Mouse (Mus musculus): ENCODE data around the gene Tmem259.
A peak's percentile ranks its signal among the peaks of the same experiment; 100 is the strongest.

Tmem259 gene

DNA sequence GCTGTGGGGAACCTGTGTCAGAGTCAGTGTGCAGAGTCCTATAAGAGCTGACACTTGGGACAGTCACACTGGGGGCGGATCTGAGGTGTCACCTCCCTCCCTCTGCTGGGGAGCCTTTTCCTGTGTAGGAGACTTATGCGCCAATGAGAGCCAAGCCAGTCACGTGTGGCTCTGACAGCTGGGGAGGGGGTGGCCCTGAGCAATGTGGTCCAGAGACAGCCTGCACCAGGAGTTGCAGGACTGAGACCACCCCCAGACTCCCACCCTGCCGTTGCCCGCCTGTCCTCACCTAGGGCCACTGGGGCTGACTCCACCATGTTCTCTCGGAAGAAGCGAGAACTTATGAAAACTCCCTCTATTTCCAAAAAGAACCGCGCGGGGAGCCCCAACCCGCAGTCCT lies 32.4 kb upstream of the Tmem259 start, which contains the start of gene Arhgap45:
TSS of gene Arhgap45 (plus strand) at position 143 of the 400 bp plus-strand sequence.
- no peak for DNase-seq (ENCODE audit: low read depth, low spot score)

DNA sequence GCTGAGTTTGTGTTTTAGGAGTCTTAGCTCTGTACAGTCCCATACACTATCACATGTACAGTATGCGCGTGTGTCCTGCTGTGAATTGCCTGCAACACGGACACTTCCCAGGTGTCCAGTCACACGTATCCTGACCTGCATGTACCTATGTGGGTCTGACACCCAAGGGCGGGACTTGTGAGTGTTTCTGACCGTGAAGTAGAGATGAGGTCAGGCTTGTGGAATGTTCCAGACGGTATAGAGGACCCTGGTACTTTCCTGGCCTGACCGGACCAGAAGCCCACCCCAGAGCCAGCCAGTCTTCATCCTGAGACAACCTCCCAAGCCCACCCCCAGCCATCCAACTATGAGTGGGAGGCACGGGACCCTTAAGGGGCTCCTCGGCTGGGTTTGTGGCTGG lies 31.5 kb upstream of the Tmem259 start:
- no peak for DNase-seq (ENCODE audit: low read depth, low spot score)

DNA sequence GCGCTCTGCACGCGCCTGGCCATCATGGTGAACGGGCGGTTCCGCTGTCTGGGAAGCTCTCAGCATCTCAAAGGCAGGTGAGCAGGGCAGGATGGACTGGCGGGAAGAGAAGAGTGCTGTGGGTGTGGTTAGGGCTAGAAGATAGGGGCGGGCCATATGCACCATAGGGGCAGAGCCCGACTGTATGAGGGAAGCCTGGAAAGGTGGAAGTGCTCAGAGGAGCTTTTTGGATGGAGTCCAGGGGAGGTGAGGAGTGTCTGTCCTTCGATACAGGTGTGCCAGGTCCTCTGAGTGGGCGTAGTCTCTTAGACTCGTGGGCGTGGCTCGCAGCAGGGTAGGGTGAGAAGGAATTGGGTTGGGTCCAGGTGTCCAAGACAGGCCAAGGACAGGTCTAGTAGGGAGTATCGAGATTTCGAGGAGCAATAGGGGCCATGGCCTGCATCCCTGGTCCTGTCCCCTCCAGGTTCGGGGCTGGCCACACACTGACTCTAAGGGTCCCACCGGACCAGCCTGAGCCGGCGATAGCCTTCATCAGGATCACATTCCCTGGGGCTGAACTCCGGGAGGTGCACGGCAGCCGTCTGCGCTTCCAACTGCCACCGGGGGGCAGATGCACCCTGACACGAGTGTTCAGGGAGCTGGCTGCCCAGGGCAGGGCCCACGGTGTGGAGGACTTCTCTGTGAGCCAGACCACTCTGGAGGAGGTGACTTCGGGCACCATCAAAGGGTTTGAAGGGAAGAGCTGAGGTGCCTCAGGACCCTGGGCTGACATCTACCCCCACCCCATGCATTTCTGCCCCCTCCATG lies 30.6 kb upstream of the Tmem259 start:
- DNase-seq (ENCODE audit: low read depth, low spot score), result no peak

DNA sequence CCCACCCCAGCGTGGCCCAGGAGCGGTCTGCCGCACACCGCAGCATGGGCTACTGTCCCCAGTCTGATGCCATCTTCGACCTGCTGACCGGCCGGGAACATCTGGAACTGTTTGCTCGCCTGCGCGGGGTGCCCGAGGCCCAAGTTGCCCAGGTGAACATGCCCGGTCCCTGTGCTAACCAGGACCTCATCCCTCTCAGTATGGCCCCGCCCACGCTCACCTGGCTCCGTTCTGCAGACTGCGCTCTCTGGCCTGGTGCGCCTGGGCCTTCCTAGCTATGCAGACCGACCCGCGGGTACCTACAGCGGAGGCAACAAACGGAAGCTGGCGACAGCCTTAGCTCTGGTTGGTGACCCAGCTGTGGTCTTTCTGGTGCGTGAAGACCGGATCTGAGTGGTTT lies 29.5 kb upstream of the Tmem259 start:
- DNase-seq (ENCODE audit: low read depth, low spot score), result no peak

DNA sequence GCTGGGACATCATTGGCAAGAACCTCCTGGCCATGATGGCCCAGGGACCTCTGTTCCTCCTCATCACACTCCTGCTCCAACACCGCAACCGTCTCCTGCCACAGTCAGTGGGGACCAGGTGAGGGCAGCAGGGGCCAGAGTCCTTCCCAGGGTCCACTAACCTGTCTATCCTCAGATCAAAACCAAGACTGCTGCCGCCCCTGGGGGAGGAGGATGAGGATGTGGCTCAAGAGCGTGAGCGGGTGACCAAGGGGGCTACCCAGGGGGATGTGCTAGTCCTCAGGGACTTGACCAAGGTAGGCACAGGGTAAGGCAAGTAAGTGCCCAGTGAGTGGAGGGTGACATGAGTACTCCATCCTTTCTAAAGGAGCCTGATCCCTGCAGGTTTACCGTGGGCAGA lies 27.6 kb upstream of the Tmem259 start:
- no peak for DNase-seq (ENCODE audit: low read depth, low spot score)

DNA sequence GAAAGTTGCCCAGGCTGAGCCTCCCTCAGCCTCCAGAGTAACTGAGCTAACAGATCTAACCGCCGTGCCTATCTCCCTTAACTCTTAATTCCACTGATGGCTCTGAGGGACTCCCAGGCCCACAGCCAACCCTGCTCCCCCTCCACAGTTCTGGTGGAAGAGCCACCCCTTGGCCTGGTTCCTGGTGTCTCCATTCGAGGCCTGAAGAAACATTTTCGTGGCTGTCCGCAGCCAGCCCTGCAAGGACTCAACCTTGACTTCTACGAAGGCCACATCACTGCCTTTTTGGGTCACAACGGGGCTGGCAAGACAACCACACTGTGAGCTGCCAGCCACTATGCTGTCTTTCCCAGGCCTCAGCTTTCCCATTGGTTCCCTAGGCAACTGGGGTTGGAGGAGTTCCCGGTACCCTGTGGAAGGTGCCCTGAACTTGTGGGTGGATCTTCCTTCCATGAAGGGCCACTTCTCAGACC lies 20.1 kb upstream of the Tmem259 start:
- DNase-seq (ENCODE audit: low read depth, low spot score), result no peak

DNA sequence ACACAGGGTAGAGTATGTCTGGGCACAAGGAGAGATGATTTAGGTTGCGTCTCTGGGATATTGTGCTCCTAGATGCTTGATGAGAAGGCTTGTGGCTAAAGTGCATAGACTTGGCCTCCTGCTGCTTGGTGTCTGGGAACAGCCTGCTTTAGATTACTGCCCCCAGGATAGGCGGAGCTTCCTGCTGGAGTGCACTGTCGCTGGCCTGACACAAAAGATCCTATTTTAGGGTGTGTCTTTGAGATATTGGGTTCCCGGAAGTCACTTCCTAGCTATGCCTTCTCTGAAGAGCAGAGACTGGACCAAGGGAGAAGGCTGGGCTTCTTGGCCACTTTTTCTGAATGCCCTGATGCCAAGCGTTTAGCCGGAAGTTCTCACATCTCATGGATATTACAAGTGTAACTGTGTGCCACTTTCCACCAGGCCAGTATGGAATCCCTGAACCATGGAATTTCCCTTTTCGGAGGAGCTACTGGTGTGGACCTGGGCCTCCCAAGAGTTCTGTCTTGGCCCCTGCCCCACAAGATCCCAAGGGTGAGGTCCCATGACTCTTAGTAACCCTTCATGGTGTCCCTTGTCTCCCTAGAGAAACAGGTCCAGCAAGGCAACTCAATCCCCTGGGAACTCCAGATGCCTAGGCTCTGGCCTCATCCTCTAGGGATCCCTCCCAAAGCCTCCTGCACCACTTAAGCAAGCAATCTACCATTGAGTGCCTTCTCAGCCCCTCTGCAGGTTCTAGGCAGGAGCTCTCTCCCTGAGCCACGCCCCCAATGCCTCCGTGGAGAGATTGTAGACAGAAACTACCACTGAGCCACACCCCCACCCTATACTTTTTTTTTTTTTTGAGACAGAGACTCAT lies 19.5 kb upstream of the Tmem259 start:
- DNase-seq (ENCODE audit: low read depth, low spot score), result no peak

DNA sequence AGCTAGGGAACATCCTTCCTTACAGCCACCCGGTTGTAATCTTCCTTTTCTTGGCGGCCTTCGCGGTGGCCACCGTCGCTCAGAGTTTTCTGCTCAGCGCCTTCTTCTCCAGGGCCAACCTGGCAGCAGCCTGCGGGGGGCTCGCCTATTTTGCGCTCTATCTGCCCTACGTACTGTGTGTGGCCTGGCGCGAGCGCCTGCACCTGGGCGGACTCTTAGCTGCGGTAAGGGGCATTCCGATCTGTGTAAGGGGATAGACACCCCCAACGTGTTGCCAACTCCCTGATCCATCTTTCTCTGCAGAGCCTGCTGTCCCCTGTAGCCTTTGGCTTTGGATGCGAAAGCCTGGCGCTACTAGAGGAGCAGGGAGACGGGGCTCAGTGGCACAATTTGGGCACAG lies 18.7 kb upstream of the Tmem259 start:
- DNase-seq (ENCODE audit: low read depth, low spot score), result no peak

DNA sequence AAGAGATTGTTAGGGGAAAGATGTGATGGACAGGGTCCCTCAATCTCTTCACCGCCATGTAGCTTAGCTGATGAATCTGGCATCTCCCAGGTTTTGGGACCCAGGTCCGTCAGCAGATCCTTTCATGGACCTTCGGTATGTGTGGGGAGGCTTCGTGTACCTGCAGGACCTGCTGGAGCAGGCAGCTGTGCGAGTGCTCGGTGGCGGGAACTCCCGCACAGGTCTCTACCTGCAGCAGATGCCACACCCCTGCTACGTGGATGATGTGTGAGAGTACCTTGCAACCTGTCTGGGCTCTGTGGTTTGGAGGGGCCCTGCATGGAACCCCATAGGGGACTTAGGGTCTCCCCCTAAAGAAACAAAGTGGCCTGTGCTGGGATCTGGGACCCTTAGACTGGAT lies 17.8 kb upstream of the Tmem259 start:
- DNase-seq (ENCODE audit: low read depth, low spot score), result no peak

DNA sequence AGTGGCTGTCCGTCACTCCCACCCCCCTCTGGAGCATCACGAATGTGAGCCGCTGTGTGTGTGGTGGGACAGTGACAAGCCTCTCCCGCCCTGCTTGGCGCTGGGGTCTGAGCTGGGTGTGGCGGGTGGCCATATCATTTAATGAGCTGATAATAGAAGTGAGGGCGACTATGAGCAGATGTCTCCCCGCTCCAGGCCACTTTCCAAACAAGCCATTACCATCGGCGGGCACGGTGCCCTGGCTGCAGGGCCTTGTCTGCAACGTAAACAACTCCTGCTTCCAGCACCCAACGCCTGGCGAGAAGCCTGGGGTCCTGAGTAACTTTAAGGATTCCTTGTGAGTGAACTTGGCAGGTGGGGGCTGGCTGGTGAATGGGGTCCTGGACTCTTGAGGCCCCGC lies 13.7 kb upstream of the Tmem259 start:
- DNase-seq (ENCODE audit: low read depth, low spot score), result no peak

DNA sequence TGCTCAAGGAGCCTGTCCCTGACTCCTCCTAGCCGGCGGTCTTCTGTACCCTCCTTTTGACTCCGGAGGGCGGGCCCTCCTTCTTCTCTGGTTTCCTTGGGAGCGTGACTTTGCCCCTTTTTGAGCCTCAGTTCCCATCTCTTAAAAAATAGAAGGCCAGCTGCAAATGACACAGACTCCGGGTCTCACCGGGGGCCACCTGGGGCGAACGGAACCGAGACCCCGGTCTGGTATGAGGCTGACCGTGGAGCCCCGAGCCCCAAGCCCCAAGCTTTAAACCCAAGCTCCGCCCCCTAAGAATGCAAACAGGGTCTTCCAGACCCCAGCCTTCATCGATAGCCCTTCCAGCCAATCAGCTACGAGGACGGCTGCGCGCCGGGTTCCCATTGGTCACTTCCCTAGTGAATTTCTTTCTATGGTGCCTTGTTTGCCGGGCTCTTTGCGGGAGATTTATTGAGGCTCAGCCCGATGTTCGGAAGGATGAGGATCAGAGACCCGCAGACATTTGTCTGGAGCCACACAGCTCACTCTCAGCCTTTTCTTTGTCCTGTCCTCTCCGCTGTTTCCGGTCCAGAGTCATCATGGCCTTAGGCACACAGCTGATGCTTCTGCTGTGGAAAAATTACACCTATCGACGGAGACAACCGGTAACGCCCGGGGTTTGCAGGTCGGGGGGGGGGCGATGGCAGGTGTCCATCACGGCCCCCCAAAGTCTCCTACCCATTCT lies 13.1 kb upstream of the Tmem259 start:
- DNase-seq (ENCODE audit: low read depth, low spot score), result peak; percentile 53

DNA sequence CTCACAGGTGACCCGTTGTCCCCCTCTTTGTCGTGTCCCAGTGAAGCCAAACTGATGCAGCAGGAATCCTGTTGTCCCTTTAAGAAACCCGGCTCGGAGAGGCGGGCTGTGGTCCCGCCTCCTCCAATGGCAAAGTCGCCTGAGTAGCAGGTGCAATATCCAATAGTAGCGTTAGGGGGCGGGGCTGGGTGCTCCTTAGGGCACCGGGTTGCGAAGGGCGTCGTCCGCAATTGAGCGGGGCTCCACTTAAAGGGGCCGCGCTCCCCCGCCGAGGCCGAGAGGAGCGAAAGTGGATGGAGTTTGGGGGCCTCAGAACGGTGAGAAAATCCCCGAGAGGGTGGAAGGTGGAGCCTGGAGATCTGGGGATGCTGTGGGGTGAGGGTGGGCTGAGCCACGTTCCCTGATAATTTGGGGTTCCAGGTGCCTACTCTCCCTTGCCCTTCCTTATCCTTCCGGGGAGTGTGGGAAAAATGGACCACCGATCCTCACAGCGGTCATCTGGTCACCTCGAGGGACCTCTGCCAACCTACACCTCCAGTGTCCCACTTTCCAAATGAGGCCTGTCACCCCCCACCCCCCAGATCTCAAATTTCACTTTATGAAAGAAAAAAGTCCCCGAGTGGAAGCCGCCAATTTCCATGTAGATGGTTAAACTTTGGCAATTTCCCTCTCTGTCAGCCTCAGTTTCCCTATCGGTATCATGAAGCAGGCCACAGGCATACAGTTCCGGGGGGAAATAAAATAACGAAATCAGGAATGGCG lies 12.3 kb upstream of the Tmem259 start, which contains the start of gene Abca7:
TSS of gene Abca7 (plus strand) at position 223 of the 762 bp plus-strand sequence.
- peak; percentile 87 for DNase-seq (ENCODE audit: low read depth, low spot score)

DNA sequence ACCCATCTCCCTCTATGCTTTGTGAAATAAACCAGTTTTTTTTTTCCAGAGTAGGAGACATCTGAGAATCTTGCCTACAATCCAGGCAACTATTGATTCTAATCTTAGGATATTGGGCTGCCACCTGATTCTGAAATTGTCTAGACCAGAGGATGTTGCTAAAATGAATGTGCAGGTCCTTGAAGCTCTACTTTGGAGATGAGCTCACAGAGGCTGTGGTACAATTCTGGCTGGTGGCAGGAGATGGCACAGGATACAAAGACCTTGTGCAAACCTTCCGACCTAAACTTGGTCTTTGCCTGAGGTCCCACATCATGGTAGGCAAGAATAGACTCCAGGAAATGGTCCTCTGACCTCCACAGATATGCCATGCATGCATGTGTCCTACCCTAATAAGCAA lies 11.5 kb upstream of the Tmem259 start:
- no peak for DNase-seq (ENCODE audit: low read depth, low spot score)

DNA sequence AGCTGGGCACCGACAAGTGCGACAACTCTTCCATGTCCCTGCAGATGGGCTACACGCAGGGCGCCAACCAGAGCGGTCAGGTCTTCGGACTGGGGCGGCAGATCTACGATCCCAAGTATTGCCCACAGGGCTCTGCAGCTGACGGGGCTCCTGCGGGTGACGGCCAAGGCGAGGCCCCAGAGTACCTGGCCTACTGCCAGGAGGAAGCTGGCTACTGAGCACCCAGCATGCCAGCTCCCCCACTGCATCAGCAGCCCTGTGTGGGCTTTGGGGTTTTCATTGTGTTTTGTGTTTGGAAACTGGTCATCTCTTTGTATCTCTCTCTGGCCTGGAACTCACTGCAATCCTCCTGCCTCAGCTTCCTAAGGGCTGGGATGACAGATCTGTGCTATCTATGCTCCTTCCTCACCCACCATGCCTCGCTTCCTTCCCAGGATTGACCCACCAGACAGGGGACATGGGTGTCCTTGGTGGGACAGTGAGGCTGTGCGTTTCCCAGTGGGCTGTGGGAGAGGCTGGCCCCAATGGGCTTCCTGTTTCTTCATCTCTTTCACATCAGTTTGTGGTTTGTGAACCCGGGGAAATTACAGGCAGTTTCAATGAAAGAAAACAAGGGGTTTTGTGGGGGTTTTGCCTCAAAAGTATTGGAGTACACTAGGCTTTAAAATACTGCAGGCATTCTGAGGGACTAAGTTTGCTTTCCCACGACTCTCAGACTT lies 10.4 kb upstream of the Tmem259 start:
- DNase-seq (ENCODE audit: low read depth, low spot score), result no peak

DNA sequence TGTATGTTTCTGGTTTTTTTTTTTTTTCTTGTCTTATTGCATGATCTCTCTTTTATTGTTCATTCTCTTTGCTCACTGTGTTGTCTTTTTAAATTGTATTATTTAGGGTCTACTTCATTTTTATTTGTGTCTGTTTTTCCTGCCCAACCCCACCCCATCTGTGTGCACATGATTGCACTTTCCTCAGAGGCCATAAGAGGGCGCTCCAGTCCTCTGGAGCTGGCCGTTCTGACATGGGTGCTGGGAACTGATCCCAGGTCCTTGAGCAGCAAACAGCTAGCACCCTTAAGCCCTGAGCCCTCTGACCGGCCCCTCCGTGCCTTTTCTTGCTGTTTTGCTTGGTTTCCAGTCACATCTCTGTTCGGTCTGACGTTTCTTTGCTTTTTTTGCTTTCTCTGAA lies 7.4 kb upstream of the Tmem259 start:
- DNase-seq (ENCODE audit: low read depth, low spot score), result no peak

DNA sequence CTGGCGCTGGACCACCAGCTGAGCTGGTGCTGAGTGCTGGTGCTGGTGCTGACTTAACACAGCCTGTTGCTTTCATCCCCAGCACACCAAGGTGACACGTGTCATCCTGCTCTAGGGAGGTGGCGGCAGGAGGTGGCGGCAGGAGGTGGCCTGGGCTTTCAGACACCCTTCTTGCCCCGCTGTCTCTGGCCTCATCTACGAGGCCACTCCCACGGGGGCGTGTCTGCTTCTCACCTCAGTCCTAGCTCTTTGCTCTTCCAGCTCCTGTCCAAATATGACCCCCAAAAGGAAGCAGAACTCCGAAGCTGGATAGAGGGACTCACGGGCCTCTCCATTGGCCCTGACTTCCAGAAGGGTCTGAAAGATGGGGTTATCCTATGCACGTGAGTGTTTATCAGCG lies 7.0 kb upstream of the Tmem259 start:
- no peak for DNase-seq (ENCODE audit: low read depth, low spot score)

DNA sequence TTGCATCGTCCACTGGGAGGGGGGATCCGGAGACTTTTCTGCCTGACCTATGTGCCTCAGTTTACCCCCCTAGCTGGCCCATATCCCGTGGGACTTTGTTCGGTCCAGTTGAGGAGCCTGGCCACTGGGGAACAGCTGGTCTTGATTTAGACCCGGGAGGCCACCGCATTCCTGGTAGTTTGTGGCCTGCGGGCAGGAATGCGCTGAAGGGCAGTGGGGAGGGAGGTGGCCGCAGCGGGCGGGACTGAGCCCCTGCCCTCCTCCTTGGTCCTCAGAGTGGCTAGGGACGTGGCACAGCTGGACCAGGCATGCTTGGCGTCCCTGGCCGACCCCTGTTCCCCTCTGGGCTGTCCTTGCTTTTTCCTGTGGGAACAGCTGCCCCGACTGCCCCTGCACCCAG lies 5.7 kb upstream of the Tmem259 start:
- DNase-seq (ENCODE audit: low read depth, low spot score), result no peak

DNA sequence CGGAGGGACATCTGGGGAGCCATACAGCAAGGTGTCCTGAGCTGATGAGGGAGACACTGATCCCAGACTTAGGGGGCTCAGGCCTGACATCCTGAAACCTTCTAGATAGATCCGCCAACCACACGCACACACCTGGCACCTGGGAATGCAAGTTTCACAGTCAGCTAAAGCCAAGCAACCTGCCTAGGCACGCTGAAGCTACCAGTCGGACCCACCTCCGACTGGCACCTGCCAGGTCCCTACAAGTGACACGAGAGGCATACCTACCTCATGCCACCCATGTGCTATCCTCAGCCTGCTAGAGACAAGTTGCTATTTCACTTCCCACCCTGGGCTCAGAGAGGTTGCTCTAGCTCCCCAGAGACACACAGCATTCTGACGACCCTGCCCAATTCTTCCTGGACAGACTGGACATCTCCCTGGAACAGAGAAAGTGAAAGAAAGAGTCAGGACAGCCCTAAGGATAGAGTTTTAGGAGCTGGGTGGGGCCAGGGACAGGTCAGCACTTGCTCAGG lies 5.2 kb upstream of the Tmem259 start:
- no peak for DNase-seq (ENCODE audit: low read depth, low spot score)

DNA sequence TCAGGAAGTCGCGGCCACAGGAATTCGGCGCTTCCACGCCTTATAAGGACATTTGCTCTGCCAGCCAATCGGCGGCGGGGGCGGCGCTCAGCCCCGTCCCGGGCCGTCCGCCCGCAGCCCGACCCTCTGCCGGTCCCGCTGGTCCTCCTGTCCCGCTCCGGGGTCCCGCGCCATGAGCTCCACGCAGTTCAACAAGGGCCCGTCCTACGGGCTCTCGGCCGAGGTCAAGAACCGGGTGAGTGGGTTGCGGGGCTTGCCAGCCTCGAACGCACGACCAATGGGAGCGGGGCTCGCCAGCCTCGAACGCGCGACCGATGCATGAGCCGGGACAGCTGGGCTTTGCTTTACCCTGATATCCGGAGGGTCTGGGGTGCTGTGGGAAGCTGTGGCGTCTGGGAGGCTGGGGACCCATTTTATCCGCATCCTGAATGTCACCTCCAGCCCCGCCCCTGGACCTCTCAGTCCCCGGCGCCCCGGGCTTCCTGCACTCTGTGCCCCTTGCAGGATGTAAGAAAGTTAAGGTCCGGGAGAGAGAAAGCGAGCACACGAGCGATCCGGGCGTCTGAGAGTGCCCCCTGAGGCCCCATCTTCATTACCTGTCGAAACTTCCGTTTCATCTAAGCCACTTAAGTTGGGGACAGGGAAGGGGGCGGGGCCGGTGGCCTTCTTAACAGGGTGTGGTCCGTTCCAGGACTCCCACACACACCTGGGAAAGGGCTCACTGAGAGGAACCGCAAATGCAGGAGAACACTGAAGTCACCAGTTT lies 4.6 kb upstream of the Tmem259 start, which contains the start of gene Cnn2:
TSS of gene Cnn2 (plus strand) at position 79 of the 766 bp plus-strand sequence.
- no peak for DNase-seq (ENCODE audit: low read depth, low spot score)
